Mouse (Mus musculus) heart, adult 9 months (tissue): ENCODE results near the gene Tvp23b.

Experiments used
- DNase-seq, 2 experiments: peaks; one replicate each; pipeline ENCODE4 v3.0.0; 2022; ENCODE audit warnings: low spot score in 2 of 2

The Tvp23b gene

GRCm38 (mm10) chr11:62945514-62945913 is 66.3 kb downstream of the Tvp23b start:
- no peak for DNase-seq

- DNase-seq, result peak; percentile 32 to 35
Measured at GRCm38 (mm10) chr11:62949548-62949947, 70.3 kb downstream of the Tvp23b start.

GRCm38 (mm10) chr11:62951012-62951411 is 71.8 kb downstream of the Tvp23b start, which contains the start of gene Cdrt4:
TSS of gene Cdrt4 (plus strand) at chr11:62951193.
- no peak for DNase-seq

GRCm38 (mm10) chr11:62954766-62955165 is 75.5 kb downstream of the Tvp23b start:
- DNase-seq, result no peak

- DNase-seq, result no peak
Measured at GRCm38 (mm10) chr11:62955186-62955585, 75.9 kb downstream of the Tvp23b start.

DNA sequence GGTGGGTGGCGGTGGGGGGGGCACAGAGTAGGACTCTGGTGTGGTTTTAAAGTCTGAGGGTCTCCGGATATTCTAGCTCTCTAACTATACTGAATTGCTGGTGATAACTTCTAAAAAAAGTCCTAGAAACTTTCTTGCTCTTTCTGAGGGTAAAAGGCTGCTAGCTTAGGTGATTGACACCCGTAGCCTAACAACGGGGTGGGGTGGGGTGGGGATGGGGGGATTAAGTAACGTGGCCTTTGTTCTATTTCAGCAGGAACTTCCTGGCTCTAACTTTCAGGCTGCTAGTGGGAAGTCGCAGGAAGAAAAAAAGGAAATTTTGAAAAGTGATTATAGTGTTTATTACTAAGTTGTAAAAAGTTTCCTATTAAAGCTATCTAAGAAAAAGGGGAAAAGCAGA is 76.5 kb downstream of the Tvp23b start:
- DNase-seq, result no peak

GRCm38 (mm10) chr11:62957626-62958180 is 78.4 kb downstream of the Tvp23b start:
- DNase-seq, result no peak

- DNase-seq, result no peak
Measured at GRCm38 (mm10) chr11:62963292-62963691, 84.0 kb downstream of the Tvp23b start.

DNA sequence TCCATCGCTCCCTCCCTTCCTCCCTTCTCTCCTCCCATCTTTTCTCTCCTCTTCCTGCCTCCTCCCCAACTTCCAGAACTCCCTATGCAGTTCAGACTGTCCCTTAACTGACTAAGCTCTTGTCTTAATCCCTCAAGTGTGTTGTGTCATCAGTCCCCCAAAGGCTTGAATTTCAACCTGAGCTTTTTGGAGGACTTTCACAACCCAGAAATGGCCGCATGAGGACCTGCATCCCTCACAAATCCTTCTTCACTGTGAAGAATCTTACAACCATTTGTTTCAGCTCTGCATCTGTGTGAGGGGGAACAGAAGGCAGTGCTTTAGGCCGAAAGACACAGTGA is 87.1 kb downstream of the Tvp23b start:
- no peak for DNase-seq
